Mouse (Mus musculus): Measurements from ENCODE around the gene Cog1. TPM values are rescaled to one million over a fixed set of nuclear protein-coding genes. Genes with fewer than 3 reads are reported as not detected.

The Cog1 gene
- polyA plus RNA-seq, 1 experiment = 45.9 TPM

- peaks cover 6% of the 10 kb centered on the region for H3K4me1 ChIP-seq (ENCODE audit: control insufficient read depth, insufficient read depth, low read length)
- TF ChIP-seq CTCF (IDR thresholded peaks at IDR 0.05; ENCODE audit: insufficient read depth, low read length) = no peak
- no peak for TF ChIP-seq POLR2A (IDR thresholded peaks at IDR 0.05; ENCODE audit: borderline replicate concordance, extremely low read depth, low read depth, low read length)
- DNase-seq = no peak
- 39% methylated on average over 25 of the region's 25 CpGs for WGBS
- peak overlapping the region; percentile 96 for H3K4me3 ChIP-seq (replicated peaks; ENCODE audit: extremely low read depth, low read depth, low read length)
These were observed 35.9 kb downstream of the Cog1 start for GRCm38 (mm10) chr11:113684707-113685426.

- H3K4me1 ChIP-seq (ENCODE audit: control insufficient read depth, insufficient read depth, low read length) = peaks cover 6% of the 10 kb centered on the region
- TF ChIP-seq POLR2A (IDR thresholded peaks at IDR 0.05; ENCODE audit: borderline replicate concordance, extremely low read depth, low read depth, low read length) = no peak
- no peak for TF ChIP-seq CTCF (IDR thresholded peaks at IDR 0.05; ENCODE audit: insufficient read depth, low read length)
- WGBS = 83% methylated on average over 2 of the region's 2 CpGs
- DNase-seq = no peak
- no peak overlapping the region for H3K4me3 ChIP-seq (replicated peaks; ENCODE audit: extremely low read depth, low read depth, low read length)
These were observed 38.1 kb downstream of the Cog1 start for GRCm38 (mm10) chr11:113687031-113687430.

- WGBS = 87% methylated on average over 12 of the region's 12 CpGs
- no peak for DNase-seq
These were observed 41.5 kb downstream of the Cog1 start for GRCm38 (mm10) chr11:113690506-113690905.

GRCm38 (mm10) chr11:113691318-113691717, 42.3 kb downstream of the Cog1 start:
- no peak for DNase-seq
- 90% methylated on average over 5 of the region's 5 CpGs for WGBS
- Histone ChIP-seq H3K4me3 (replicated peaks; ENCODE audit: extremely low read depth, low read depth, low read length) (no peak overlapping the region), H3K4me1 (ENCODE audit: control insufficient read depth, insufficient read depth, low read length) (no peaks in the 10 kb centered on the region)
- no peak for TF ChIP-seq CTCF (IDR thresholded peaks at IDR 0.05; ENCODE audit: insufficient read depth, low read length)
- TF ChIP-seq POLR2A (IDR thresholded peaks at IDR 0.05; ENCODE audit: borderline replicate concordance, extremely low read depth, low read depth, low read length) = no peak

More at GRCm38 (mm10) chr11:113690506-113690905, 41.5 kb downstream of the Cog1 start:
- H3K4me3 ChIP-seq (replicated peaks; ENCODE audit: extremely low read depth, low read depth, low read length) = no peak overlapping the region
- TF ChIP-seq POLR2A (IDR thresholded peaks at IDR 0.05; ENCODE audit: borderline replicate concordance, extremely low read depth, low read depth, low read length) = no peak
- TF ChIP-seq CTCF (IDR thresholded peaks at IDR 0.05; ENCODE audit: insufficient read depth, low read length) = no peak
- H3K4me1 ChIP-seq (ENCODE audit: control insufficient read depth, insufficient read depth, low read length) = no peaks in the 10 kb centered on the region

- no peaks in the 10 kb centered on the region for H3K4me1 ChIP-seq (ENCODE audit: control insufficient read depth, insufficient read depth, low read length)
- TF ChIP-seq CTCF (IDR thresholded peaks at IDR 0.05; ENCODE audit: insufficient read depth, low read length) (no peak), POLR2A (IDR thresholded peaks at IDR 0.05; ENCODE audit: borderline replicate concordance, extremely low read depth, low read depth, low read length) (no peak)
- no peak overlapping the region for H3K4me3 ChIP-seq (replicated peaks; ENCODE audit: extremely low read depth, low read depth, low read length)
- DNase-seq = no peak
- 72% methylated on average over 3 of the region's 3 CpGs for WGBS
These were observed 42.9 kb downstream of the Cog1 start for GRCm38 (mm10) chr11:113691851-113692250.

GRCm38 (mm10) chr11:113697571-113697970, 48.6 kb downstream of the Cog1 start:
- Histone ChIP-seq H3K4me3 (replicated peaks; ENCODE audit: extremely low read depth, low read depth, low read length) (no peak overlapping the region), H3K4me1 (ENCODE audit: control insufficient read depth, insufficient read depth, low read length) (no peaks in the 10 kb centered on the region)
- TF ChIP-seq POLR2A (IDR thresholded peaks at IDR 0.05; ENCODE audit: borderline replicate concordance, extremely low read depth, low read depth, low read length) (no peak), CTCF (IDR thresholded peaks at IDR 0.05; ENCODE audit: insufficient read depth, low read length) (no peak)
- DNase-seq = no peak
- 83% methylated on average over 5 of the region's 5 CpGs for WGBS

GRCm38 (mm10) chr11:113698013-113698545, 49.1 kb downstream of the Cog1 start:
- no peak overlapping the region for H3K4me3 ChIP-seq (replicated peaks; ENCODE audit: extremely low read depth, low read depth, low read length)
- WGBS = 63% methylated on average over 12 of the region's 12 CpGs
- H3K4me1 ChIP-seq (ENCODE audit: control insufficient read depth, insufficient read depth, low read length) = no peaks in the 10 kb centered on the region
- no peak for TF ChIP-seq POLR2A (IDR thresholded peaks at IDR 0.05; ENCODE audit: borderline replicate concordance, extremely low read depth, low read depth, low read length)
- no peak for TF ChIP-seq CTCF (IDR thresholded peaks at IDR 0.05; ENCODE audit: insufficient read depth, low read length)
- peak; percentile 16 for DNase-seq

- Histone ChIP-seq H3K4me3 (replicated peaks; ENCODE audit: extremely low read depth, low read depth, low read length) (no peak overlapping the region), H3K4me1 (ENCODE audit: control insufficient read depth, insufficient read depth, low read length) (no peaks in the 10 kb centered on the region)
- TF ChIP-seq POLR2A (IDR thresholded peaks at IDR 0.05; ENCODE audit: borderline replicate concordance, extremely low read depth, low read depth, low read length) (no peak), CTCF (IDR thresholded peaks at IDR 0.05; ENCODE audit: insufficient read depth, low read length) (no peak)
- 77% methylated on average over 7 of the region's 7 CpGs for WGBS
- DNase-seq = no peak
These were observed 50.7 kb downstream of the Cog1 start for GRCm38 (mm10) chr11:113699643-113700042.

- peak; percentile 16; the same call in 1 of the 2 replicates for TF ChIP-seq POLR2A (IDR thresholded peaks at IDR 0.05; ENCODE audit: borderline replicate concordance, extremely low read depth, low read depth, low read length)
- peak; percentile 100 for TF ChIP-seq CTCF (IDR thresholded peaks at IDR 0.05; ENCODE audit: insufficient read depth, low read length)
- 25% methylated on average over 5 of the region's 5 CpGs for WGBS
- DNase-seq = peak; percentile 79
- H3K4me1 ChIP-seq (ENCODE audit: control insufficient read depth, insufficient read depth, low read length) = no peaks in the 10 kb centered on the region
- no peak overlapping the region for H3K4me3 ChIP-seq (replicated peaks; ENCODE audit: extremely low read depth, low read depth, low read length)
These were observed 54.8 kb downstream of the Cog1 start for GRCm38 (mm10) chr11:113703758-113704157.
